In genomic region chr5:98613511-98613910, GRCm38 (mm10) we compare ENCODE assay signal across 23 mouse cellular contexts.
"Had no signal": no experiment of that assay in that cellular context is flagged by ENCODE, and none has a peak within 500 bp of the region (broad histone marks: within the 10 kb centered on the region; RNA-seq: fewer than 3 reads in every experiment).

No protein-coding gene starts in this region.

- H3K27me3 ChIP-seq: intestine, embryonic 15.5 days; kidney, embryonic 15.5 days; limb, embryonic 13.5 days; liver, embryonic 13.5 days; midbrain, embryonic 12.5 days; midbrain, embryonic 15.5 days; neural tube, embryonic 12.5 days; neural tube, embryonic 15.5 days; stomach, embryonic 15.5 days had no signal

- H3K4me2 ChIP-seq: intestine, embryonic 15.5 days; kidney, embryonic 15.5 days; limb, embryonic 13.5 days; liver, embryonic 13.5 days; midbrain, embryonic 12.5 days; midbrain, embryonic 15.5 days; neural tube, embryonic 12.5 days; neural tube, embryonic 15.5 days; stomach, embryonic 15.5 days had no signal

- H3K36me3 ChIP-seq: intestine, embryonic 15.5 days; kidney, embryonic 15.5 days; limb, embryonic 10.5 days; limb, embryonic 13.5 days; liver, embryonic 13.5 days; midbrain, embryonic 12.5 days; midbrain, embryonic 15.5 days; neural tube, embryonic 12.5 days; neural tube, embryonic 15.5 days; stomach, embryonic 15.5 days had no signal

- ATAC-seq: intestine, embryonic 15.5 days; midbrain, embryonic 15.5 days had no signal

- DNase-seq: kidney, adult 11 months; kidney, adult 8-10 months; kidney, postnatal 10 days; kidney, postnatal 36 days; layer of hippocampus, adult 9-11 months; liver; liver, embryonic 13.5 days; lung, adult 2 months; lung, postnatal 14 days; lung, postnatal 4 days; right cerebral cortex, postnatal 25 days; spleen, adult 18-20 months; thymus, adult 18-20 months; thymus, postnatal 36 days had no signal

- H3K27ac ChIP-seq: intestine, embryonic 15.5 days; kidney, embryonic 15.5 days; limb, embryonic 10.5 days; limb, embryonic 13.5 days; liver, embryonic 13.5 days; midbrain, embryonic 12.5 days; midbrain, embryonic 15.5 days; neural tube, embryonic 12.5 days; neural tube, embryonic 15.5 days; stomach, embryonic 15.5 days had no signal

- H3K4me1 ChIP-seq: intestine, embryonic 15.5 days; limb, embryonic 10.5 days; limb, embryonic 13.5 days; liver, embryonic 13.5 days; midbrain, embryonic 12.5 days; midbrain, embryonic 15.5 days; neural tube, embryonic 12.5 days; neural tube, embryonic 15.5 days; stomach, embryonic 15.5 days had no signal

- H3K4me3 ChIP-seq: intestine, embryonic 15.5 days; kidney, embryonic 15.5 days; limb, embryonic 10.5 days; limb, embryonic 13.5 days; liver, embryonic 13.5 days; midbrain, embryonic 12.5 days; midbrain, embryonic 15.5 days; neural tube, embryonic 12.5 days; neural tube, embryonic 15.5 days; stomach, embryonic 15.5 days had no signal

- H3K9me3 ChIP-seq: intestine, embryonic 15.5 days; kidney, embryonic 15.5 days; limb, embryonic 10.5 days; limb, embryonic 13.5 days; liver, embryonic 13.5 days; midbrain, embryonic 12.5 days; midbrain, embryonic 15.5 days; neural tube, embryonic 12.5 days; neural tube, embryonic 15.5 days; stomach, embryonic 15.5 days had no signal

- H3K9ac ChIP-seq: intestine, embryonic 15.5 days; kidney, embryonic 15.5 days; limb, embryonic 13.5 days; liver, embryonic 13.5 days; midbrain, embryonic 12.5 days; midbrain, embryonic 15.5 days; neural tube, embryonic 12.5 days; neural tube, embryonic 15.5 days; stomach, embryonic 15.5 days had no signal
